Mouse (Mus musculus): Measurements from ENCODE around the gene Plcb1. TPM values are rescaled to one million over a fixed set of nuclear protein-coding genes. Genes with fewer than 3 reads are reported as not detected.
"Not testable (repeated sequence)": the region's sequence is repeated elsewhere in the genome, so short reads cannot be mapped to it uniquely, and the experiment has no call there.

Plcb1 gene
- polyA plus RNA-seq, 2 experiments = 2.9 to 12.8 TPM

GRCm38 (mm10) chr2:135361798-135362197, 575.9 kb downstream of the Plcb1 start:
- H3K4me1 ChIP-seq (ENCODE audit: control insufficient read depth, insufficient read depth, low read length) = no peaks in the 10 kb centered on the region
- no peak overlapping the region for H3K4me3 ChIP-seq (replicated peaks; ENCODE audit: low read length)
- H3K27ac ChIP-seq (replicated peaks; ENCODE audit: low read depth, low read length) = no peak overlapping the region
- DNase-seq (ENCODE audit: low spot score) = peak; percentile 76
- no peaks in the 10 kb centered on the region for H3K9me3 ChIP-seq (ENCODE audit: control insufficient read depth, low read length)
- H3K36me3 ChIP-seq (ENCODE audit: control insufficient read depth, insufficient read depth, low read length) = no peaks in the 10 kb centered on the region
- ATAC-seq (ENCODE audit: low FRiP score, low read depth) = 0 out of 2 replicates have a peak, but pooled peaks have one; percentile 4
- no peak overlapping the region for H3K4me2 ChIP-seq (replicated peaks; ENCODE audit: low read depth, low read length, severe bottlenecking)
- no peak overlapping the region for H3K9ac ChIP-seq (ENCODE audit: low read depth, low read length, severe bottlenecking)
- no peak for TF ChIP-seq POLR2A (IDR thresholded peaks at IDR 0.05; ENCODE audit: borderline replicate concordance, extremely low read depth, insufficient read depth, insufficient read length)
- no peaks in the 10 kb centered on the region for H3K27me3 ChIP-seq (ENCODE audit: control insufficient read depth, insufficient read depth, low read length)
- 12% methylated on average over 1 of the region's 1 CpGs for WGBS

DNA sequence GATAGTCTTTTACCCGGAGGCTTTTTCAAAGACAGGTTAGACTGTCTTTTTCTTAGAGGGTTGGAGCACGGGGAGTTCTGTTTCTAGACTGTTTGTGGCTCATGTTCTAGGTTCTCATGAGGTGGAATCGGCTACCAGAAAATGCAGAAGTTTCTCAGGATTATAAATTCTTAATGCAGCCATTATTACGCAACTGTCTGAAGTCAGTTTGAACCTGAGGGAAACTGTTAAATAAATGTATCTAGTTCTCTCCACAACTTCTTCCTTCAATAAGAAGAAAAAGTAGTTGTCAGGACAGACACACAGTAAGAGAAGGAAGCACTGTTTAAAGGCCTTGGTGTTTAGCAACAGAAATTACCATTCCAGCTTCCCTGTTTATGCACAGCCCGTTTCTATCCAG, 577.1 kb downstream of the Plcb1 start:
- TF ChIP-seq POLR2A (IDR thresholded peaks at IDR 0.05; ENCODE audit: borderline replicate concordance, extremely low read depth, insufficient read depth, insufficient read length) = no peak
- Histone ChIP-seq H3K27me3 (ENCODE audit: control insufficient read depth, insufficient read depth, low read length) (no peaks in the 10 kb centered on the region), H3K27ac (replicated peaks; ENCODE audit: low read depth, low read length) (no peak overlapping the region), H3K4me2 (replicated peaks; ENCODE audit: low read depth, low read length, severe bottlenecking) (no peak overlapping the region), H3K9me3 (ENCODE audit: control insufficient read depth, low read length) (no peaks in the 10 kb centered on the region), H3K9ac (ENCODE audit: low read depth, low read length, severe bottlenecking) (no peak overlapping the region), H3K4me3 (replicated peaks; ENCODE audit: low read length) (no peak overlapping the region), H3K4me1 (ENCODE audit: control insufficient read depth, insufficient read depth, low read length) (no peaks in the 10 kb centered on the region), H3K36me3 (ENCODE audit: control insufficient read depth, insufficient read depth, low read length) (no peaks in the 10 kb centered on the region)
- ATAC-seq (ENCODE audit: low FRiP score, low read depth) = no peak
- 81% methylated on average over 5 of the region's 5 CpGs for WGBS
- no peak for DNase-seq (ENCODE audit: low spot score)

- 64% methylated on average over 10 of the region's 10 CpGs for WGBS
- DNase-seq (ENCODE audit: low spot score) = peak; percentile 39
Measured at GRCm38 (mm10) chr2:135370259-135370835, 584.5 kb downstream of the Plcb1 start.

DNA sequence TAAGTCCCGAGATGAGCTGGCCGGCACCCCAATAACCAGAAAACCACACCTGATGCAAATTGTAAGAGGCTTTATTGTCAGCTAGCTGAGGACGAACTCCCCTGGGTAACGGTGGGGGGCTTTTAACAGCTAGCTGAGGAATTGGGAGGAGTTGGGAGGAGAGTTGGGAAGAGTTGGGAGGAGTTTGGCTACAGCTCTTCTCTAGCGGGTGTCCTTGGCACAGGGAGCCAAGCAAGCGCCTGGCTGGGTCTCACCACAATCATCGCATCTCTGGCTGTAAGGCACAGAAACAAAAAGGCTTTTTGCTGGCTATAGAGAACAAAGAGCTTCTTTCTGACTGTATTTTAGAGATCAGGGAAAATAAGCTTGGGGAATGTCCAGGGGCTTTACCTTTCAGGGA, 594.9 kb downstream of the Plcb1 start:
- not testable (repeated sequence) for H3K27ac ChIP-seq (replicated peaks; ENCODE audit: low read depth, low read length); ATAC-seq (ENCODE audit: low FRiP score, low read depth); H3K9ac ChIP-seq (ENCODE audit: low read depth, low read length, severe bottlenecking); H3K4me3 ChIP-seq (replicated peaks; ENCODE audit: low read length); H3K36me3 ChIP-seq (ENCODE audit: control insufficient read depth, insufficient read depth, low read length); H3K4me1 ChIP-seq (ENCODE audit: control insufficient read depth, insufficient read depth, low read length); DNase-seq (ENCODE audit: low spot score); H3K9me3 ChIP-seq (ENCODE audit: control insufficient read depth, low read length); H3K27me3 ChIP-seq (ENCODE audit: control insufficient read depth, insufficient read depth, low read length); H3K4me2 ChIP-seq (replicated peaks; ENCODE audit: low read depth, low read length, severe bottlenecking)
- WGBS = 30% methylated on average over 7 of the region's 7 CpGs

More at GRCm38 (mm10) chr2:135370259-135370835, 584.5 kb downstream of the Plcb1 start:
- Histone ChIP-seq H3K4me3 (replicated peaks; ENCODE audit: low read length) (no peak overlapping the region), H3K27me3 (ENCODE audit: control insufficient read depth, insufficient read depth, low read length) (no peaks in the 10 kb centered on the region), H3K9me3 (ENCODE audit: control insufficient read depth, low read length) (no peaks in the 10 kb centered on the region), H3K4me2 (replicated peaks; ENCODE audit: low read depth, low read length, severe bottlenecking) (no peak overlapping the region), H3K9ac (ENCODE audit: low read depth, low read length, severe bottlenecking) (no peak overlapping the region), H3K36me3 (ENCODE audit: control insufficient read depth, insufficient read depth, low read length) (no peaks in the 10 kb centered on the region), H3K27ac (replicated peaks; ENCODE audit: low read depth, low read length) (no peak overlapping the region), H3K4me1 (ENCODE audit: control insufficient read depth, insufficient read depth, low read length) (no peaks in the 10 kb centered on the region)
- ATAC-seq (ENCODE audit: low FRiP score, low read depth) = peak; percentile 50; the same call in 1 of the 2 replicates
- TF ChIP-seq POLR2A (IDR thresholded peaks at IDR 0.05; ENCODE audit: borderline replicate concordance, extremely low read depth, insufficient read depth, insufficient read length) = no peak

- no peak for DNase-seq (ENCODE audit: low spot score)
- Histone ChIP-seq H3K9me3 (ENCODE audit: control insufficient read depth, low read length) (no peaks in the 10 kb centered on the region), H3K4me2 (replicated peaks; ENCODE audit: low read depth, low read length, severe bottlenecking) (no peak overlapping the region), H3K36me3 (ENCODE audit: control insufficient read depth, insufficient read depth, low read length) (no peaks in the 10 kb centered on the region), H3K9ac (ENCODE audit: low read depth, low read length, severe bottlenecking) (no peak overlapping the region), H3K4me3 (replicated peaks; ENCODE audit: low read length) (no peak overlapping the region), H3K27me3 (ENCODE audit: control insufficient read depth, insufficient read depth, low read length) (no peaks in the 10 kb centered on the region), H3K27ac (replicated peaks; ENCODE audit: low read depth, low read length) (no peak overlapping the region), H3K4me1 (ENCODE audit: control insufficient read depth, insufficient read depth, low read length) (no peaks in the 10 kb centered on the region)
- WGBS = 73% methylated on average over 1 of the region's 1 CpGs
- no peak for TF ChIP-seq POLR2A (IDR thresholded peaks at IDR 0.05; ENCODE audit: borderline replicate concordance, extremely low read depth, insufficient read depth, insufficient read length)
- no peak for ATAC-seq (ENCODE audit: low FRiP score, low read depth)
Measured at GRCm38 (mm10) chr2:135381396-135381795, 595.5 kb downstream of the Plcb1 start.

- DNase-seq (ENCODE audit: low spot score) (no peak), ATAC-seq (ENCODE audit: low FRiP score, low read depth) (no peak)
Measured at GRCm38 (mm10) chr2:135387990-135388389, 602.1 kb downstream of the Plcb1 start.

More at GRCm38 (mm10) chr2:135387990-135388389, 602.1 kb downstream of the Plcb1 start:
- H3K36me3 ChIP-seq (ENCODE audit: control insufficient read depth, insufficient read depth, low read length) = no peaks in the 10 kb centered on the region
- no peaks in the 10 kb centered on the region for H3K4me1 ChIP-seq (ENCODE audit: control insufficient read depth, insufficient read depth, low read length)
- H3K27ac ChIP-seq (replicated peaks; ENCODE audit: low read depth, low read length) = no peak overlapping the region
- H3K27me3 ChIP-seq (ENCODE audit: control insufficient read depth, insufficient read depth, low read length) = no peaks in the 10 kb centered on the region
- WGBS = 69% methylated on average over 9 of the region's 9 CpGs
- TF ChIP-seq POLR2A (IDR thresholded peaks at IDR 0.05; ENCODE audit: borderline replicate concordance, extremely low read depth, insufficient read depth, insufficient read length) = no peak
- H3K9me3 ChIP-seq (ENCODE audit: control insufficient read depth, low read length) = no peaks in the 10 kb centered on the region
- no peak overlapping the region for H3K9ac ChIP-seq (ENCODE audit: low read depth, low read length, severe bottlenecking)
- no peak overlapping the region for H3K4me2 ChIP-seq (replicated peaks; ENCODE audit: low read depth, low read length, severe bottlenecking)
- H3K4me3 ChIP-seq (replicated peaks; ENCODE audit: low read length) = no peak overlapping the region
